13 mouse cellular contexts compared by ENCODE assay signal in genomic region chr2:138267852-138268513, GRCm38 (mm10). TPM values are rescaled to one million over a fixed set of nuclear protein-coding genes. Genes with fewer than 3 reads are reported as not detected.
DNase-seq lines count a peak whose midpoint lies in the region; ATAC-seq and TF ChIP-seq lines count a peak whose summit lies in the region.
"Had no signal": no experiment of that assay in that cellular context is flagged by ENCODE, and none has a peak within 500 bp of the region (broad histone marks: within the 10 kb centered on the region; RNA-seq: fewer than 3 reads in every experiment).

No protein-coding gene starts in this region.

- no peaks in the 10 kb centered on the region for H3K9me3 ChIP-seq in forebrain, embryonic 15.5 days
- H3K9me3 ChIP-seq in forebrain, embryonic 13.5 days (replicated peaks): no peaks in the 10 kb centered on the region
- H3K9me3 ChIP-seq in embryonic facial prominence, embryonic 14.5 days (ENCODE audit: control insufficient read depth, low read length): no peaks in the 10 kb centered on the region
- no peaks in the 10 kb centered on the region for H3K9me3 ChIP-seq in liver, embryonic 15.5 days (replicated peaks)
- H3K9me3 ChIP-seq: heart, embryonic 15.5 days; limb, embryonic 12.5 days; midbrain, embryonic 12.5 days had no signal

- no peaks in the 10 kb centered on the region for H3K27me3 ChIP-seq in forebrain, embryonic 15.5 days
- no peaks in the 10 kb centered on the region for H3K27me3 ChIP-seq in forebrain, embryonic 13.5 days
- H3K27me3 ChIP-seq in embryonic facial prominence, embryonic 14.5 days (replicated peaks; ENCODE audit: control insufficient read depth, insufficient read depth, low read length): no peaks in the 10 kb centered on the region
- H3K27me3 ChIP-seq in liver, embryonic 15.5 days: no peaks in the 10 kb centered on the region
- H3K27me3 ChIP-seq: heart, embryonic 15.5 days; limb, embryonic 12.5 days; midbrain, embryonic 12.5 days had no signal

- H3K27ac ChIP-seq in forebrain, embryonic 15.5 days (replicated peaks): no peak overlapping the region
- no peak overlapping the region for H3K27ac ChIP-seq in forebrain, embryonic 13.5 days
- H3K27ac ChIP-seq in layer of hippocampus, adult 2 months: peak overlapping the region; percentile 53
- peak overlapping the region; percentile 50; the same call in 1 of the 2 replicates for H3K27ac ChIP-seq in embryonic facial prominence, embryonic 14.5 days (replicated peaks; ENCODE audit: low read depth, low read length)
- H3K27ac ChIP-seq in liver, embryonic 15.5 days (replicated peaks): no peak overlapping the region
- no peak overlapping the region for H3K27ac ChIP-seq in left cerebral cortex, adult 2 months
- H3K27ac ChIP-seq: heart, embryonic 15.5 days; limb, embryonic 12.5 days; midbrain, embryonic 12.5 days had no signal

- H3K9ac ChIP-seq in forebrain, embryonic 15.5 days (replicated peaks): no peak overlapping the region
- H3K9ac ChIP-seq in forebrain, embryonic 13.5 days: no peak overlapping the region
- H3K9ac ChIP-seq in embryonic facial prominence, embryonic 14.5 days (ENCODE audit: low read depth, low read length): no peak overlapping the region
- H3K9ac ChIP-seq in liver, embryonic 15.5 days: no peak overlapping the region
- H3K9ac ChIP-seq: heart, embryonic 15.5 days; limb, embryonic 12.5 days; midbrain, embryonic 12.5 days had no signal

- H3K4me3 ChIP-seq in forebrain, embryonic 15.5 days: no peak overlapping the region
- no peak overlapping the region for H3K4me3 ChIP-seq in forebrain, embryonic 13.5 days
- no peak overlapping the region for H3K4me3 ChIP-seq in layer of hippocampus, adult 2 months
- H3K4me3 ChIP-seq in embryonic facial prominence, embryonic 14.5 days (ENCODE audit: low read depth, low read length): no peak overlapping the region
- H3K4me3 ChIP-seq in liver, embryonic 15.5 days (replicated peaks): no peak overlapping the region
- no peak overlapping the region for H3K4me3 ChIP-seq in left cerebral cortex, adult 2 months
- H3K4me3 ChIP-seq: heart, embryonic 15.5 days; limb, embryonic 12.5 days; midbrain, embryonic 12.5 days had no signal

- intact Hi-C loops in left cerebral cortex, adult 2 months (cut with DNase I): no loop called here

- WGBS in forebrain, embryonic 15.5 days: 68% methylated on average over 4 of the region's 4 CpGs
- 67% methylated on average over 4 of the region's 4 CpGs for WGBS in forebrain, embryonic 13.5 days
- 50% methylated on average over 4 of the region's 4 CpGs for WGBS in embryonic facial prominence, embryonic 14.5 days
- WGBS in liver, embryonic 15.5 days (ENCODE audit: insufficient replicate concordance): 45% methylated on average over 4 of the region's 4 CpGs

- 0 out of 2 replicates have a peak, but pooled peaks have one; percentile 21 for ATAC-seq in forebrain, embryonic 15.5 days (replicated peaks)
- ATAC-seq in forebrain, embryonic 13.5 days: no peak
- ATAC-seq in embryonic facial prominence, embryonic 14.5 days (ENCODE audit: low read depth): peak; percentile 38; the same call in 1 of the 2 replicates
- ATAC-seq in liver, embryonic 15.5 days (ENCODE audit: insufficient read depth): peak; percentile 47

- TF ChIP-seq CTCF in layer of hippocampus, adult 2 months (conservative IDR thresholded peaks at IDR 0.05): no peak
- no peak for TF ChIP-seq CTCF in left cerebral cortex, adult 2 months (IDR thresholded peaks at IDR 0.05)

- peaks cover 25% of the 10 kb centered on the region for H3K4me1 ChIP-seq in forebrain, embryonic 15.5 days
- peaks cover 30% of the 10 kb centered on the region for H3K4me1 ChIP-seq in forebrain, embryonic 13.5 days
- peaks cover 24% of the 10 kb centered on the region for H3K4me1 ChIP-seq in embryonic facial prominence, embryonic 14.5 days (ENCODE audit: control insufficient read depth, insufficient read depth, low read length)
- H3K4me1 ChIP-seq in liver, embryonic 15.5 days (replicated peaks): peaks cover 24% of the 10 kb centered on the region

- H3K4me2 ChIP-seq in forebrain, embryonic 15.5 days (replicated peaks): no peak overlapping the region
- no peak overlapping the region for H3K4me2 ChIP-seq in forebrain, embryonic 13.5 days
- no peak overlapping the region for H3K4me2 ChIP-seq in embryonic facial prominence, embryonic 14.5 days (ENCODE audit: low read depth, low read length)
- H3K4me2 ChIP-seq in liver, embryonic 15.5 days: 0 out of 2 replicates have a peak overlapping the region, but pooled peaks have one; percentile 2
- H3K4me2 ChIP-seq: heart, embryonic 15.5 days; limb, embryonic 12.5 days; midbrain, embryonic 12.5 days had no signal

- DNase-seq in layer of hippocampus, adult 2 months (ENCODE audit: low spot score in 2 of 2): no peak
- DNase-seq in layer of hippocampus, postnatal 25 days (ENCODE audit: extremely low spot score in 1 of 2, low spot score in 1 of 2): no peak
- no peak for DNase-seq in embryonic facial prominence, embryonic 14.5 days (ENCODE audit: low spot score)
- no peak for DNase-seq in urinary bladder, postnatal 14 days (ENCODE audit: low spot score)
- DNase-seq in left cerebral cortex, adult 2 months (ENCODE audit: extremely low spot score in 1 of 2, low spot score in 2 of 2): no peak
- DNase-seq: B cell, adult 2 months; thymus, adult 18-20 months had no signal

- no peaks in the 10 kb centered on the region for H3K36me3 ChIP-seq in forebrain, embryonic 15.5 days
- no peaks in the 10 kb centered on the region for H3K36me3 ChIP-seq in forebrain, embryonic 13.5 days (ENCODE audit: poor library complexity, severe bottlenecking)
- no peaks in the 10 kb centered on the region for H3K36me3 ChIP-seq in embryonic facial prominence, embryonic 14.5 days (ENCODE audit: control insufficient read depth, insufficient read depth, low read length)
- no peaks in the 10 kb centered on the region for H3K36me3 ChIP-seq in liver, embryonic 15.5 days (replicated peaks)
- H3K36me3 ChIP-seq: heart, embryonic 15.5 days; limb, embryonic 12.5 days; midbrain, embryonic 12.5 days had no signal

RNA-seq across cellular contexts. Expression of gene Btbd3, which starts 11.6 kb away (rescaled TPM):
- 21.7 and 22.2 TPM in 2 replicates for polyA plus RNA-seq in forebrain, embryonic 15.5 days (2015; fragmentation: Nextera tagmentation; extraction: Ambion mirVana)
- 15.9 and 19.9 TPM in 2 replicates for polyA plus RNA-seq in forebrain, embryonic 13.5 days (2015; fragmentation: Nextera tagmentation; extraction: Ambion mirVana)
- total RNA-seq in layer of hippocampus, adult 2 months (2021): 100 to 1,000 TPM; 209 to 210 TPM
- 100 to 1,000 TPM; 184 to 211 TPM for total RNA-seq in layer of hippocampus, postnatal 25 days (2021)
- 28.1 and 29.4 TPM in 2 replicates for polyA plus RNA-seq in embryonic facial prominence, embryonic 14.5 days (2014; fragmentation: Nextera tagmentation; extraction: Ambion mirVana)
- 1.4 and 1.5 TPM in 2 replicates for polyA plus RNA-seq in liver, embryonic 15.5 days (2015; fragmentation: Nextera tagmentation; extraction: Ambion mirVana)
- total RNA-seq in left cerebral cortex, adult 2 months (2021): 100 to 1,000 TPM; 153 to 161 TPM

Comparison
In these comparisons a context has a peak if more than half of its experiments do, and no peak if none do; other contexts are left out.
1. H3K27ac ChIP-seq: peak in layer of hippocampus, adult 2 months (single experiment) and embryonic facial prominence, embryonic 14.5 days (single experiment); none in forebrain, embryonic 15.5 days (single experiment), forebrain, embryonic 13.5 days (single experiment), liver, embryonic 15.5 days (single experiment) and left cerebral cortex, adult 2 months (single experiment).